Mouse (Mus musculus) neural tube, embryonic 11.5 days (tissue): Measurements from ENCODE around the gene Acss1. TPM values are rescaled to one million over a fixed set of nuclear protein-coding genes. Genes with fewer than 3 reads are reported as not detected.

Experiments used
- ATAC-seq: fragments of 200-750 bp; cut with Nextera tagmentation; 2 replicates; pipeline ENCODE4 v1.8.0; 2017; ENCODE audit warnings: moderate number of reproducible peaks, mild to moderate bottlenecking, moderate TSS enrichment, moderate library complexity; ENCODE audit not compliant: insufficient read depth, low FRiP score, low TSS enrichment
- DNase-seq: peaks from one replicate; pipeline ENCODE4 v3.0.0-alpha.2; 2015; ENCODE audit warnings: low spot score
- H3K27ac ChIP-seq: fragments of 300-500 bp; sonication (generic); 2 replicates; pipeline ENCODE4 v1.5.1; 2014; ENCODE audit warnings: low read depth, mild to moderate bottlenecking, low read length
- H3K27me3 ChIP-seq: fragments of 300-500 bp; sonication (generic); 2 replicates; pipeline ENCODE4 v1.6.1; 2014; ENCODE audit warnings: mild to moderate bottlenecking, low read length, mixed read lengths; ENCODE audit not compliant: control insufficient read depth, insufficient read depth
- H3K36me3 ChIP-seq: fragments of 300-500 bp; sonication (generic); 2 replicates; pipeline ENCODE4 v1.6.1; 2014; ENCODE audit warnings: mild to moderate bottlenecking, low read length, moderate library complexity, mixed read lengths; ENCODE audit not compliant: control insufficient read depth, insufficient read depth
- H3K4me1 ChIP-seq: fragments of 300-500 bp; sonication (generic); 2 replicates; pipeline ENCODE4 v1.6.1; 2014; ENCODE audit warnings: low read length, mixed read lengths; ENCODE audit not compliant: control insufficient read depth, insufficient read depth
- H3K4me2 ChIP-seq: fragments of 300-500 bp; sonication (generic); 2 replicates; pipeline ENCODE4 v1.6.1; 2014; ENCODE audit warnings: low read depth, mild to moderate bottlenecking, moderate library complexity
- H3K4me3 ChIP-seq: fragments of 300-500 bp; sonication (generic); 2 replicates; pipeline ENCODE4 v1.5.1; 2014; ENCODE audit warnings: low read depth, low read length
- H3K9ac ChIP-seq: fragments of 300-500 bp; sonication (generic); 2 replicates; pipeline ENCODE4 v1.6.1; 2014; ENCODE audit warnings: mild to moderate bottlenecking, low read length
- H3K9me3 ChIP-seq: fragments of 300-500 bp; sonication (generic); 2 replicates; pipeline ENCODE4 v1.6.1; 2016; ENCODE audit warnings: low read length; ENCODE audit not compliant: control insufficient read depth
- WGBS: fragments of 180-500 bp; shearing (Covaris S2); extraction: QIAGEN DNeasy Blood & Tissue Kit; methylation state at CpG from one replicate; pipeline ENCODE4 v1.1.7; 2014; 5-methylcytosine and 5-hydroxymethylcytosine counted together
- polyA plus RNA-seq: library from polyadenylated mRNA; unstranded; fragments of >200 nt; fragmentation: Nextera tagmentation; extraction: Ambion mirVana; gene quantifications from 2 replicates; pipeline ENCODE4 v1.2.1, GENCODE M21; 2014

Gene Acss1
- polyA plus RNA-seq, 1 experiment from 2014 or later, result 21.5 TPM

- Histone ChIP-seq H3K4me3 (no peak overlapping the region), H3K27me3 (no peaks in the 10 kb centered on the region), H3K36me3 (no peaks in the 10 kb centered on the region), H3K4me1 (peaks cover 4% of the 10 kb centered on the region; the same call in 1 of the 2 replicates), H3K9ac (no peak overlapping the region), H3K9me3 (no peaks in the 10 kb centered on the region), H3K27ac (no peak overlapping the region), H3K4me2 (no peak overlapping the region)
- peak; percentile 14; the same call in 1 of the 2 replicates for ATAC-seq
- 48% methylated on average over 2 of the region's 2 CpGs for WGBS
- no peak for DNase-seq
Measured at GRCm38 (mm10) chr2:150638370-150638733, 29.9 kb downstream of the Acss1 start.

GRCm38 (mm10) chr2:150637702-150638369 is 30.5 kb downstream of the Acss1 start:
- peak overlapping the region; percentile 23; the same call in 1 of the 2 replicates for H3K9ac ChIP-seq
- H3K4me1 ChIP-seq, result peaks cover 4% of the 10 kb centered on the region; the same call in 1 of the 2 replicates
- 57% methylated on average over 6 of the region's 6 CpGs for WGBS
- no peak for DNase-seq
- 0 out of 2 replicates have a peak overlapping the region, but pooled peaks have one; percentile 27 for H3K27ac ChIP-seq
- no peak overlapping the region for H3K4me3 ChIP-seq
- H3K4me2 ChIP-seq, result no peak overlapping the region
- H3K36me3 ChIP-seq, result no peaks in the 10 kb centered on the region
- peak; percentile 77 for ATAC-seq
- no peaks in the 10 kb centered on the region for H3K27me3 ChIP-seq
- no peaks in the 10 kb centered on the region for H3K9me3 ChIP-seq

- H3K4me3 ChIP-seq, result no peak overlapping the region
- DNase-seq (no peak), ATAC-seq (no peak)
- no peaks in the 10 kb centered on the region for H3K36me3 ChIP-seq
- H3K4me1 ChIP-seq, result peaks cover 4% of the 10 kb centered on the region; the same call in 1 of the 2 replicates
- WGBS, result 70% methylated on average over 3 of the region's 3 CpGs
- no peak overlapping the region for H3K27ac ChIP-seq
- H3K27me3 ChIP-seq, result no peaks in the 10 kb centered on the region
- no peaks in the 10 kb centered on the region for H3K9me3 ChIP-seq
- no peak overlapping the region for H3K9ac ChIP-seq
- H3K4me2 ChIP-seq, result no peak overlapping the region
Measured at GRCm38 (mm10) chr2:150635877-150636446, 32.3 kb downstream of the Acss1 start.

GRCm38 (mm10) chr2:150629255-150629654 is 39.0 kb downstream of the Acss1 start:
- H3K4me3 ChIP-seq, result no peak overlapping the region
- no peak for DNase-seq
- no peaks in the 10 kb centered on the region for H3K9me3 ChIP-seq
- no peaks in the 10 kb centered on the region for H3K36me3 ChIP-seq
- H3K4me2 ChIP-seq, result no peak overlapping the region
- H3K27ac ChIP-seq, result no peak overlapping the region
- H3K9ac ChIP-seq, result no peak overlapping the region
- H3K27me3 ChIP-seq, result no peaks in the 10 kb centered on the region
- no peaks in the 10 kb centered on the region for H3K4me1 ChIP-seq
- no peak for ATAC-seq
- WGBS, result 88% methylated on average over 4 of the region's 4 CpGs

- no peak overlapping the region for H3K4me2 ChIP-seq
- no peaks in the 10 kb centered on the region for H3K9me3 ChIP-seq
- no peak overlapping the region for H3K27ac ChIP-seq
- H3K4me1 ChIP-seq, result no peaks in the 10 kb centered on the region
- no peak overlapping the region for H3K4me3 ChIP-seq
- H3K36me3 ChIP-seq, result no peaks in the 10 kb centered on the region
- WGBS, result 75% methylated on average over 6 of the region's 6 CpGs
- H3K9ac ChIP-seq, result no peak overlapping the region
- no peaks in the 10 kb centered on the region for H3K27me3 ChIP-seq
- no peak for ATAC-seq
- DNase-seq, result no peak
Measured at GRCm38 (mm10) chr2:150627140-150627539, 41.2 kb downstream of the Acss1 start.

- no peak overlapping the region for H3K4me2 ChIP-seq
- H3K9me3 ChIP-seq, result no peaks in the 10 kb centered on the region
- WGBS, result 87% methylated on average over 8 of the region's 8 CpGs
- no peak overlapping the region for H3K9ac ChIP-seq
- H3K4me3 ChIP-seq, result no peak overlapping the region
- ATAC-seq (no peak), DNase-seq (no peak)
- no peaks in the 10 kb centered on the region for H3K27me3 ChIP-seq
- H3K4me1 ChIP-seq, result no peaks in the 10 kb centered on the region
- H3K27ac ChIP-seq, result no peak overlapping the region
- no peaks in the 10 kb centered on the region for H3K36me3 ChIP-seq
Measured at GRCm38 (mm10) chr2:150624926-150625325, 43.4 kb downstream of the Acss1 start.

GRCm38 (mm10) chr2:150623957-150624356 is 44.3 kb downstream of the Acss1 start:
- no peak overlapping the region for H3K27ac ChIP-seq
- H3K4me1 ChIP-seq, result no peaks in the 10 kb centered on the region
- no peaks in the 10 kb centered on the region for H3K9me3 ChIP-seq
- no peak for ATAC-seq
- no peak overlapping the region for H3K9ac ChIP-seq
- H3K36me3 ChIP-seq, result no peaks in the 10 kb centered on the region
- 95% methylated on average over 3 of the region's 3 CpGs for WGBS
- H3K4me2 ChIP-seq, result no peak overlapping the region
- no peaks in the 10 kb centered on the region for H3K27me3 ChIP-seq
- no peak for DNase-seq
- no peak overlapping the region for H3K4me3 ChIP-seq

GRCm38 (mm10) chr2:150621698-150622097 is 46.6 kb downstream of the Acss1 start:
- Histone ChIP-seq H3K4me3 (no peak overlapping the region), H3K4me1 (no peaks in the 10 kb centered on the region), H3K9ac (no peak overlapping the region), H3K4me2 (no peak overlapping the region), H3K27me3 (no peaks in the 10 kb centered on the region), H3K27ac (no peak overlapping the region), H3K36me3 (no peaks in the 10 kb centered on the region), H3K9me3 (no peaks in the 10 kb centered on the region)
- WGBS, result 67% methylated on average over 3 of the region's 3 CpGs
- ATAC-seq, result no peak
- DNase-seq, result no peak

- Histone ChIP-seq H3K27ac (no peak overlapping the region), H3K4me1 (no peaks in the 10 kb centered on the region; the same call in 1 of the 2 replicates), H3K4me3 (no peak overlapping the region), H3K9ac (no peak overlapping the region), H3K36me3 (no peaks in the 10 kb centered on the region), H3K9me3 (no peaks in the 10 kb centered on the region), H3K4me2 (no peak overlapping the region), H3K27me3 (no peaks in the 10 kb centered on the region)
- ATAC-seq (no peak), DNase-seq (no peak)
- 87% methylated on average over 3 of the region's 3 CpGs for WGBS
Measured at GRCm38 (mm10) chr2:150610097-150610496, 58.2 kb downstream of the Acss1 start.
